Mouse (Mus musculus) right cerebral cortex, postnatal 10 days (tissue): ENCODE results near the gene Bace1.
A peak's percentile ranks its signal among the peaks of the same experiment; 100 is the strongest.

ENCODE experiments used
- DNase-seq, 2 experiments: peaks; one replicate each; pipeline ENCODE4 v3.0.0; 2021; ENCODE audit warnings: low spot score in 2 of 2

Gene Bace1

GRCm38 (mm10) chr9:45905196-45905595, 66.8 kb downstream of the Bace1 start:
- DNase-seq: no peak

GRCm38 (mm10) chr9:45905811-45906237, 67.4 kb downstream of the Bace1 start:
- peak in 1 of 2 experiments; percentile 56 for DNase-seq

- peak; percentile 94 for DNase-seq
Observed at GRCm38 (mm10) chr9:45906355-45907077, 68.1 kb downstream of the Bace1 start, which contains the start of the genes Pcsk7 and Rnf214. TSS of gene Pcsk7 (plus strand) at chr9:45906497. TSS of gene Rnf214 (minus strand) at chr9:45906911.

- no peak for DNase-seq
Observed at GRCm38 (mm10) chr9:45907078-45907428, 68.7 kb downstream of the Bace1 start.

GRCm38 (mm10) chr9:45910995-45911394, 72.6 kb downstream of the Bace1 start:
- no peak for DNase-seq

- DNase-seq: no peak
Observed at GRCm38 (mm10) chr9:45911673-45912072, 73.3 kb downstream of the Bace1 start.
